Mouse (Mus musculus) hindbrain, postnatal 0 days (tissue): ENCODE measurements around the gene Pced1a. TPM values are rescaled to one million over a fixed set of nuclear protein-coding genes. Genes with fewer than 3 reads are reported as not detected.
"Not testable (repeated sequence)": the region's sequence is repeated elsewhere in the genome, so short reads cannot be mapped to it uniquely, and the experiment has no call there.

Experiments
- ATAC-seq: fragments of 200-750 bp; cut with Nextera tagmentation; 2 replicates; pipeline ENCODE4 v1.8.0; 2017; ENCODE audit warnings: mild to moderate bottlenecking, moderate TSS enrichment, moderate library complexity
- DNase-seq: peaks from one replicate; pipeline ENCODE4 v3.0.0-alpha.2; 2015; ENCODE audit warnings: low spot score
- H3K27ac ChIP-seq: fragments of 300-500 bp; sonication (generic); 2 replicates; pipeline ENCODE4 v1.5.1; 2014; ENCODE audit warnings: mild to moderate bottlenecking
- H3K27me3 ChIP-seq: fragments of 300-500 bp; sonication (generic); 2 replicates; pipeline ENCODE4 v1.6.1; 2014; ENCODE audit warnings: low read length, mixed read lengths; ENCODE audit not compliant: insufficient read depth
- H3K36me3 ChIP-seq: fragments of 300-500 bp; sonication (generic); 2 replicates; pipeline ENCODE4 v1.6.1; 2014; ENCODE audit warnings: low read length, mixed read lengths; ENCODE audit not compliant: insufficient read depth
- H3K4me1 ChIP-seq: fragments of 300-500 bp; sonication (generic); 2 replicates; pipeline ENCODE4 v1.6.1; 2014; ENCODE audit warnings: antibody characterized with exemption, low read length, mixed read lengths; ENCODE audit not compliant: insufficient read depth
- H3K4me2 ChIP-seq: fragments of 300-500 bp; sonication (generic); 2 replicates; pipeline ENCODE4 v1.6.1; 2014; ENCODE audit warnings: low read depth, mild to moderate bottlenecking, low read length, moderate library complexity, mixed read lengths
- H3K4me3 ChIP-seq: fragments of 300-500 bp; sonication (generic); 2 replicates; pipeline ENCODE4 v1.5.1; 2014; ENCODE audit warnings: low read length
- H3K9ac ChIP-seq: fragments of 300-500 bp; sonication (generic); replicated peaks from 2 replicates; pipeline ENCODE4 v1.6.1; 2014; ENCODE audit warnings: mild to moderate bottlenecking, low read length, moderate library complexity, mixed read lengths
- H3K9me3 ChIP-seq: fragments of 300-500 bp; sonication (generic); 2 replicates; pipeline ENCODE4 v1.6.1; 2016; ENCODE audit warnings: low read length, mixed read lengths
- CTCF ChIP-seq: IDR thresholded peaks from 2 replicates; pipeline ENCODE4 v1.5.1; 2016; ENCODE audit warnings: antibody characterized with exemption, control low read depth, low read depth
- WGBS: fragments of 180-500 bp; shearing (Covaris S2); extraction: QIAGEN DNeasy Blood & Tissue Kit; methylation state at CpG from one replicate; pipeline ENCODE4 v1.1.7; 2014; 5-methylcytosine and 5-hydroxymethylcytosine counted together
- polyA plus RNA-seq: library from polyadenylated mRNA; unstranded; fragments of >200 nt; fragmentation: Nextera tagmentation; extraction: Ambion mirVana; gene quantifications from 2 replicates; pipeline ENCODE4 v1.2.1, GENCODE M21; 2015
- total RNA-seq: library from RNA; depleted of rRNA; stranded (reverse); fragments of >200 nt; gene quantifications from 2 replicates; pipeline ENCODE4 v1.2.3, GENCODE M21; 2014; rRNA removed

The Pced1a gene
- total and polyA plus RNA-seq, 2 experiments from 2014 or later: 10.3 to 20.4 TPM

GRCm38 (mm10) chr2:130383895-130384294 lies 40.6 kb downstream of the Pced1a start:
- Histone ChIP-seq H3K9ac (no peak overlapping the region), H3K4me3 (no peak overlapping the region), H3K36me3 (no peaks in the 10 kb centered on the region), H3K27ac (no peak overlapping the region), H3K4me1 (no peaks in the 10 kb centered on the region), H3K4me2 (no peak overlapping the region), H3K27me3 (no peaks in the 10 kb centered on the region), H3K9me3 (no peaks in the 10 kb centered on the region)
- ATAC-seq (no peak), DNase-seq (no peak)
- no peak for TF ChIP-seq CTCF
- WGBS: 63% methylated on average over 6 of the region's 6 CpGs

DNA sequence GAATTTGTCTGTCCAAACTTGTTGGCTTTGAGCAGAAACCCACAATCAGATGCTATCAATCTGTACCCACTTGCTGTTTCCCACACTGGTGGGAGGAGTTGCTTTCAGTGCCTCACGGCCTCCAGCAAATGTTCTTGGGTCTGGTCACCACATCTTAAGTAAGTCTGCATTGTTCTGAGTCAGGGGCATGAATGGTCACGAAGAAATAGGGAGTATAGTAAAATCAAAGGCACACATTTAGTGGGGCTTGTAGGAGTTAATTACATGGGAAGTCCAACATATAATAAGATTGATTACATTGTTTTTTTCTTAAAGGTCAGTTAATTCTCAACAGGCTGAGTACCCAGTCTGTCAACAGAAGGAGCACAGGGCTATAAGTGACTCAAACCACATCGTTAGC lies 41.3 kb downstream of the Pced1a start:
- WGBS: 51% methylated on average over 3 of the region's 3 CpGs
- H3K4me3 ChIP-seq: no peak overlapping the region

GRCm38 (mm10) chr2:130374951-130375350 lies 49.5 kb downstream of the Pced1a start:
- ATAC-seq: no peak
- Histone ChIP-seq H3K9ac (no peak overlapping the region), H3K4me3 (no peak overlapping the region), H3K36me3 (no peaks in the 10 kb centered on the region), H3K4me1 (no peaks in the 10 kb centered on the region), H3K9me3 (no peaks in the 10 kb centered on the region), H3K27me3 (no peaks in the 10 kb centered on the region), H3K4me2 (no peak overlapping the region), H3K27ac (no peak overlapping the region)
- no peak for TF ChIP-seq CTCF
- WGBS: 63% methylated on average over 4 of the region's 4 CpGs
- DNase-seq: no peak

More for the DNA sequence above, 41.3 kb downstream of the Pced1a start:
- H3K36me3 ChIP-seq: no peaks in the 10 kb centered on the region
- H3K9ac ChIP-seq: no peak overlapping the region
- ATAC-seq (no peak), DNase-seq (no peak)
- H3K4me2 ChIP-seq: no peak overlapping the region
- no peaks in the 10 kb centered on the region for H3K9me3 ChIP-seq
- TF ChIP-seq CTCF: no peak
- H3K27ac ChIP-seq: no peak overlapping the region
- H3K4me1 ChIP-seq: no peaks in the 10 kb centered on the region
- no peaks in the 10 kb centered on the region for H3K27me3 ChIP-seq

GRCm38 (mm10) chr2:130373026-130373425 lies 51.5 kb downstream of the Pced1a start:
- DNase-seq, H3K9me3 ChIP-seq, H3K4me1 ChIP-seq, H3K27me3 ChIP-seq, H3K9ac ChIP-seq, H3K4me2 ChIP-seq, H3K4me3 ChIP-seq, H3K36me3 ChIP-seq, H3K27ac ChIP-seq, ATAC-seq: not testable (repeated sequence)
- WGBS: 43% methylated on average over 1 of the region's 1 CpGs

GRCm38 (mm10) chr2:130367386-130367785 lies 57.1 kb downstream of the Pced1a start:
- TF ChIP-seq CTCF: no peak
- 58% methylated on average over 4 of the region's 4 CpGs for WGBS
- ATAC-seq: no peak

More at GRCm38 (mm10) chr2:130367386-130367785, 57.1 kb downstream of the Pced1a start:
- Histone ChIP-seq H3K36me3 (no peaks in the 10 kb centered on the region), H3K9me3 (no peaks in the 10 kb centered on the region), H3K4me1 (no peaks in the 10 kb centered on the region), H3K4me2 (no peak overlapping the region), H3K4me3 (no peak overlapping the region), H3K9ac (no peak overlapping the region), H3K27ac (no peak overlapping the region), H3K27me3 (peaks cover 10% of the 10 kb centered on the region)
- DNase-seq: no peak

Other genes with a start within 250 kb of the Pced1a start
- gene Snrpb, start 245.3 kb downstream of the Pced1a start, total RNA-seq: 306 and 339 TPM in 2 replicates
- 300 and 302 TPM in 2 replicates for gene Snrpb, start 245.3 kb downstream of the Pced1a start, polyA plus RNA-seq
- not detected in 2 replicates for gene Tmc2, start 229.5 kb downstream of the Pced1a start, total RNA-seq
- gene Tmc2, start 229.5 kb downstream of the Pced1a start, polyA plus RNA-seq: not detected in 2 replicates
- 109 and 118 TPM in 2 replicates for gene Nop56, start 150.3 kb downstream of the Pced1a start, total RNA-seq
- 258 and 268 TPM in 2 replicates for gene Nop56, start 150.3 kb downstream of the Pced1a start, polyA plus RNA-seq
- 158 and 161 TPM in 2 replicates for gene Idh3b, start 140.2 kb downstream of the Pced1a start, total RNA-seq
- gene Idh3b, start 140.2 kb downstream of the Pced1a start, polyA plus RNA-seq: 215 TPM in 2 replicates
- 18.7 and 19.3 TPM in 2 replicates for gene Ebf4, start 129.5 kb downstream of the Pced1a start, total RNA-seq
- 5.4 TPM in 2 replicates for gene Ebf4, start 129.5 kb downstream of the Pced1a start, polyA plus RNA-seq
- gene Cpxm1, start 27.1 kb downstream of the Pced1a start, total RNA-seq: 28.2 and 36.5 TPM in 2 replicates
- gene Cpxm1, start 27.1 kb downstream of the Pced1a start, polyA plus RNA-seq: 31.9 and 32.9 TPM in 2 replicates
- not detected in 2 replicates for gene Gm28372, start 19.5 kb downstream of the Pced1a start, total RNA-seq
- gene Gm28372, start 19.5 kb downstream of the Pced1a start, polyA plus RNA-seq: 0.20 TPM in 2 replicates
- gene 1700020A23Rik, start 19.4 kb downstream of the Pced1a start, total RNA-seq: not detected in 2 replicates
- 0.49 TPM in 1 of 2 replicates, not detected in the other for gene 1700020A23Rik, start 19.4 kb downstream of the Pced1a start, polyA plus RNA-seq
- not detected in 2 replicates for gene Tmem239, start 18.2 kb downstream of the Pced1a start, total RNA-seq
- gene Tmem239, start 18.2 kb downstream of the Pced1a start, polyA plus RNA-seq: not detected in 2 replicates
- 50.4 and 63.3 TPM in 2 replicates for gene Vps16, start 362 bp downstream of the Pced1a start, total RNA-seq
- gene Vps16, start 362 bp downstream of the Pced1a start, polyA plus RNA-seq: 89.5 and 94.0 TPM in 2 replicates
- 96.7 and 105 TPM in 2 replicates for gene Ptpra, start 25.6 kb upstream of the Pced1a start, total RNA-seq
- 143 and 145 TPM in 2 replicates for gene Ptpra, start 25.6 kb upstream of the Pced1a start, polyA plus RNA-seq
- gene Mrps26, start 139.0 kb upstream of the Pced1a start, total RNA-seq: 67.7 and 75.4 TPM in 2 replicates
- gene Mrps26, start 139.0 kb upstream of the Pced1a start, polyA plus RNA-seq: 115 and 120 TPM in 2 replicates
- gene Oxt, start 151.5 kb upstream of the Pced1a start, total RNA-seq: 4.9 TPM in 1 of 2 replicates, not detected in the other
- not detected in 2 replicates for gene Oxt, start 151.5 kb upstream of the Pced1a start, polyA plus RNA-seq
- 0.78 and 1.5 TPM in 2 replicates for gene Avp, start 157.9 kb upstream of the Pced1a start, total RNA-seq
- gene Avp, start 157.9 kb upstream of the Pced1a start, polyA plus RNA-seq: 0.45 and 0.73 TPM in 2 replicates
- 7.0 and 7.9 TPM in 2 replicates for gene Fastkd5, start 205.3 kb upstream of the Pced1a start, total RNA-seq
- gene Fastkd5, start 205.3 kb upstream of the Pced1a start, polyA plus RNA-seq: 6.0 and 6.6 TPM in 2 replicates
- gene Ubox5, start 205.3 kb upstream of the Pced1a start, total RNA-seq: 6.8 TPM in 2 replicates
- 5.9 and 6.2 TPM in 2 replicates for gene Ubox5, start 205.3 kb upstream of the Pced1a start, polyA plus RNA-seq
- gene Lzts3, start 218.1 kb upstream of the Pced1a start, total RNA-seq: 76.8 and 81.8 TPM in 2 replicates
- 18.2 and 20.0 TPM in 2 replicates for gene Lzts3, start 218.1 kb upstream of the Pced1a start, polyA plus RNA-seq
- gene Ddrgk1, start 240.0 kb upstream of the Pced1a start, total RNA-seq: 14.4 and 21.2 TPM in 2 replicates
- 83.3 and 90.6 TPM in 2 replicates for gene Ddrgk1, start 240.0 kb upstream of the Pced1a start, polyA plus RNA-seq
- gene Itpa, start 242.9 kb upstream of the Pced1a start, total RNA-seq: 137 TPM in 2 replicates
- 123 TPM in 2 replicates for gene Itpa, start 242.9 kb upstream of the Pced1a start, polyA plus RNA-seq